Mouse (Mus musculus): ENCODE data around the gene Tnn. TPM values are rescaled to one million over a fixed set of nuclear protein-coding genes. Genes with fewer than 3 reads are reported as not detected.

The Tnn gene
- total RNA-seq, 1 experiment from 2014 or later = not detected

GRCm38 (mm10) chr1:160045971-160046370 lies 107.4 kb downstream of the Tnn start:
- no peak for ATAC-seq (replicated peaks; ENCODE audit: low read depth, poor library complexity, severe bottlenecking)

- ATAC-seq (replicated peaks; ENCODE audit: low read depth, poor library complexity, severe bottlenecking) = no peak
Measured at GRCm38 (mm10) chr1:160045056-160045715, 108.2 kb downstream of the Tnn start.

- ATAC-seq (replicated peaks; ENCODE audit: low read depth, poor library complexity, severe bottlenecking) = peak; percentile 88
Measured at GRCm38 (mm10) chr1:160044237-160045021, 109.0 kb downstream of the Tnn start, which contains the start of gene 4930523C07Rik. Gene 4930523C07Rik, plus strand, starts transcription at chr1:160044382.

DNA sequence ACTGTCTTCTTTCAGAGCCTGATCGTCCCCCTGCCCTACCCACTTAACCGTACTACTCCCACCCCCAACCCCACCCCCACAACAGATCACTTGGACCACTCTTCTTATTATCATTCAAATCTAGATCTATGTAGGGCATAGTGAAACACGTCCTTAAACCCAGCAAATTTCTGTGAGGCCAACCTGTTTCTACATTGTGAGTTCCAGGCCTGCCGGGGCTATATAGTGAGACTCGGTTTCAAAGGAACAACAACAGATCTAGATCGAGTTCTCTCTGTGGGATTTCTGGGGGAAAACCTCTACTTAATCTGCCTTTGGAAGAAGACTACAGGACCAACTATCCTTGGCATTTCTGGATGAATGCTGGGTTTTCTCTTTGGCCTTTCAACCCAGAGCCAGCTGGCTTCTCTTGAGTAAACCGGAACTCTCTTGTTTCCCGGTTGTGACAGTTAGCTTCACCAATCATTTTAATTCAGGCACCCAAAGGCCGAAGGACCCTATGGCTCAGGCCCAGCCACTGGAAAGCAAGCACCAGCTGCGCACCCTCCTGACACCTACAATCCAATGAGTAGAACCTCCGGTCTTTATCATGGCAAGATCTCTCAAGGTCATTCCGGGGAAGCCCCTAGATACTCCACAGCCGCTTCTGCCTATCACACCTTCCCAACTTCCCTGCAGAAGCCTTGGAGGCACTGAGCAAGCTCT lies 110.0 kb downstream of the Tnn start:
- no peak for ATAC-seq (replicated peaks; ENCODE audit: low read depth, poor library complexity, severe bottlenecking)

DNA sequence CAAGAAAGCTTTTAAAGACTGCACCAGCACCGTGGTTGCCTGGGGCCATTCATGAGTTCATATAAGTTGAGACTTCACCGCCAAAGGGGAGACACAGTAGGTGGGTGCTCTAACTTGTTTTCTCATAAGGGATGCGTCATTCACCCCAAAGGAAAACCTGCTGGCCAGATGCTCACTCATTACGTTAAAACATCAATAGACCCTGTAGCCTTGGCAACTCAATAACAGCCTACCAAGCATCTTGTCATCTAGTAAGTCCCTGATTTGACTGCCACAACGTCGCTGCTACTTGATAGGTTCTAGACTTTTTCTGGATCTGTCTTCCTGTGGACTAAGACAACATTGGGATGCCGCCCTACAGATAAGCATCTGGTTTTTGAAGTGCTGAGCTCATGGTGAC lies 111.0 kb downstream of the Tnn start:
- ATAC-seq (replicated peaks; ENCODE audit: low read depth, poor library complexity, severe bottlenecking) = no peak

DNA sequence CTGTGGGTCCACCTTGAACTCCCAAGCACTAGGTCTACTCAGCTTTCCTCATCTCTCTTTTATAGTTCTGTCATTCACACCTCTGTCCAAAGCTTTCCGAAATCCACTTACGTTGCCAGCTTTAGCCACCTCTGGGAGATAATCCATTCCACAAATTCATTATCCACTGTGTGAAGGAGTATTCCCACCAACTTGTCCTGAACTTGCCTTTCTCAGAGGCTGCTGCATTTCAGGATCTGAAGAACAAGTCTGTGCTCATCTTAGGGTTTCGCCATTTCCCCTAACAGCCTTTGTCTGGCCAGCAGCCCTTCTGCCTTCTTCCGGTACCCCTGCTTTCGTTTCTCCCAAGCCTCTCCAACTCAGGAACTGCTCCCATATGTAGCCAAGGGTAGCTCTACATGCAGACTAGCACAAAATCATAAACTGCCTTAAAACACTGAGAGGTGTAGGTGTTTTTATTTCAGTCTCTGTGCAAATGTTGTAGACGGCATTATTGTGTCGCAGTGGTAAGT lies 112.1 kb downstream of the Tnn start:
- no peak for ATAC-seq (replicated peaks; ENCODE audit: low read depth, poor library complexity, severe bottlenecking)

DNA sequence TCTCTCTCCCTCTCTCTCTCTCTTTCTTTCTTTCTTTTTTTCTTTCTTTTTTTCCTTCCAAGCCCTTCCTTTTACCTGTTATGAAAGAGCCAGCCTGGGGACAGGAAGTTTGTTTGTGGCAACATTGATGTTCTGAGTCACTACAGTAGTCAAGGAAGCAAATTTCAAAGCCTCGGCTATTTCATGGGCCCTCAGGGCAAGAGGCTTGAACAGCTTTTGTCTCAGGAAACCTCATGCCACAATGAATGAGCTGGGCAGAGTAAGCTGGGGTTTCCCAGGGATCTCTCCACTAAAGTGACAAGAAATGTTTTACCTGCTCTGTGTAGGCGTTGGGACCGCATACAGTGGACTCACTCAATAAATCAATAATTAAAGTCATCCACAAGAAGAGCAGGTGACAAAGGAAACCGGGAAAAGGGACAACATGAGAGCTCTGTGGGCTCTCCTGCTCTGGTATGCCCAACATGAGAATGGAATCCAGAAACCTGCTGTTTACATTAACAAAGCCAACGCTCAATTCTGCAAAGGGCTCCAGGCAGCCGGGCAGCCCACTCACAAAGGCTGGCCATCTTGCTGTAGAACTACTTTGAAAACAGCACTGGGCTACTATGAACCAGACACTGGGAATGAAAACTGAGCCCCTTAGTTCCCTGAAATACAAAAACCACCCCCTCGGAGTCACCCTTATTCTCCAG lies 113.3 kb downstream of the Tnn start:
- ATAC-seq (replicated peaks; ENCODE audit: low read depth, poor library complexity, severe bottlenecking) = no peak

- peak; percentile 40; the same call in 1 of the 2 replicates for ATAC-seq (replicated peaks; ENCODE audit: low read depth, poor library complexity, severe bottlenecking)
Measured at GRCm38 (mm10) chr1:160036996-160037521, 116.3 kb downstream of the Tnn start.

- no peak for ATAC-seq (replicated peaks; ENCODE audit: low read depth, poor library complexity, severe bottlenecking)
Measured at GRCm38 (mm10) chr1:160035561-160035960, 117.8 kb downstream of the Tnn start.

Other genes with a start within 250 kb of the Tnn start
- gene 4930523C07Rik, start 109.2 kb downstream of the Tnn start, total RNA-seq (2017) = 31.8 and 80.5 TPM in 2 replicates
- 96.0 and 111 TPM in 2 replicates for gene Mrps14, start 41.6 kb upstream of the Tnn start, total RNA-seq (2017)
- 301 and 348 TPM in 2 replicates for gene Cacybp, start 59.3 kb upstream of the Tnn start, total RNA-seq (2017)

Data from common myeloid progenitor, adult 5-6 weeks (primary cell).